Mouse (Mus musculus): Measurements from ENCODE around the gene Hspa12b.

GRCm38 (mm10) chr2:131159491-131159910 is 32.4 kb downstream of the Hspa12b start:
- TF ChIP-seq CTCF (IDR thresholded peaks at IDR 0.05; ENCODE audit: control insufficient read depth, insufficient read depth, insufficient read length) (no peak), USF1 (IDR thresholded peaks at IDR 0.05; ENCODE audit: low read depth) (no peak)

Data from C2C12 (cell line).